Mouse (Mus musculus) gastrocnemius, postnatal 10 days (tissue): Measurements from ENCODE around the gene Higd1c. TPM values are rescaled to one million over a fixed set of nuclear protein-coding genes. Genes with fewer than 3 reads are reported as not detected.

Source experiments
- total RNA-seq, 2 experiments: library from RNA; stranded (reverse); gene quantifications; 2 replicates each; pipeline ENCODE4 v1.2.3; 2021

The Higd1c gene
- total RNA-seq, 2 experiments from 2014 or later = not detected

Other genes starting within 250 kb of the Higd1c start
- gene Atf1, start 136.7 kb upstream of the Higd1c start, total RNA-seq = 10 to 100 TPM; 51.5 to 55.9 TPM
- not detected for gene Tmprss12, start 83.7 kb upstream of the Higd1c start, total RNA-seq
- gene Mettl7a1, start 60.4 kb upstream of the Higd1c start, total RNA-seq = 10 to 100 TPM; 17.7 to 18.5 TPM
- under 1 TPM; 0.19 to 0.20 TPM for gene Mettl7a3, start 29.6 kb upstream of the Higd1c start, total RNA-seq
- not detected for gene Methig1, start 11.4 kb upstream of the Higd1c start, total RNA-seq
- gene Mettl7a2, start 11.3 kb upstream of the Higd1c start, total RNA-seq = under 1 TPM; 0.31 to 0.77 TPM
- gene Gm5475, start 57.6 kb downstream of the Higd1c start, total RNA-seq = under 1 TPM in 1 of 2 experiments, not detected in 1; 0.18 TPM
- gene Slc11a2, start 60.5 kb downstream of the Higd1c start, total RNA-seq = 10 to 100 TPM; 23.3 to 31.9 TPM
- gene Letmd1, start 104.5 kb downstream of the Higd1c start, total RNA-seq = 10 to 100 TPM; 11.1 to 15.7 TPM
- gene Csrnp2, start 130.9 kb downstream of the Higd1c start, total RNA-seq = 1 to 10 TPM; 2.6 to 4.4 TPM
- 10 to 100 TPM; 13.1 to 16.1 TPM for gene Tfcp2, start 187.5 kb downstream of the Higd1c start, total RNA-seq
- 10 to 100 TPM; 11.1 to 13.2 TPM for gene Pou6f1, start 235.4 kb downstream of the Higd1c start, total RNA-seq